Mouse (Mus musculus) embryonic fibroblast, embryonic 13.5 days (primary cell): Measurements from ENCODE around the gene Cryzl1. TPM values are rescaled to one million over a fixed set of nuclear protein-coding genes. Genes with fewer than 3 reads are reported as not detected.
A peak's percentile ranks its signal among the peaks of the same experiment; 100 is the strongest.
"Not testable (repeated sequence)": the region's sequence is repeated elsewhere in the genome, so short reads cannot be mapped to it uniquely, and the experiment has no call there.

Source experiments
- H3K27ac ChIP-seq: 2 replicates; pipeline ENCODE4 v1.5.1; 2012; ENCODE audit warnings: low read length, control low read depth, inconsistent platforms; ENCODE audit not compliant: insufficient read depth
- H3K4me1 ChIP-seq: 2 replicates; pipeline ENCODE4 v1.6.1; 2011; ENCODE audit warnings: low read length; ENCODE audit not compliant: control insufficient read depth, insufficient read depth
- H3K4me3 ChIP-seq: 2 replicates; pipeline ENCODE4 v1.5.1; 2011; ENCODE audit warnings: mild to moderate bottlenecking, control low read depth, low read length; ENCODE audit not compliant: insufficient read depth
- CTCF ChIP-seq: IDR thresholded peaks from 2 replicates; pipeline ENCODE4 v1.5.1; 2011; ENCODE audit warnings: mild to moderate bottlenecking, control low read depth, low read length, moderate library complexity, borderline replicate concordance; ENCODE audit not compliant: insufficient read depth
- POLR2A ChIP-seq: IDR thresholded peaks from 2 replicates; pipeline ENCODE4 v1.6.1; 2011; ENCODE audit warnings: low read depth, mild to moderate bottlenecking, control low read depth, low read length, moderate library complexity
- polyA plus RNA-seq: library from polyadenylated mRNA; stranded (reverse); fragments of >200 nt; gene quantifications from 2 replicates; pipeline ENCODE4 v1.2.4, GENCODE M21; 2011; ENCODE audit warnings: low read depth; ENCODE audit not compliant: missing spikeins, insufficient read length

Gene Cryzl1
- polyA plus RNA-seq, 1 experiment: 68.6 TPM

DNA sequence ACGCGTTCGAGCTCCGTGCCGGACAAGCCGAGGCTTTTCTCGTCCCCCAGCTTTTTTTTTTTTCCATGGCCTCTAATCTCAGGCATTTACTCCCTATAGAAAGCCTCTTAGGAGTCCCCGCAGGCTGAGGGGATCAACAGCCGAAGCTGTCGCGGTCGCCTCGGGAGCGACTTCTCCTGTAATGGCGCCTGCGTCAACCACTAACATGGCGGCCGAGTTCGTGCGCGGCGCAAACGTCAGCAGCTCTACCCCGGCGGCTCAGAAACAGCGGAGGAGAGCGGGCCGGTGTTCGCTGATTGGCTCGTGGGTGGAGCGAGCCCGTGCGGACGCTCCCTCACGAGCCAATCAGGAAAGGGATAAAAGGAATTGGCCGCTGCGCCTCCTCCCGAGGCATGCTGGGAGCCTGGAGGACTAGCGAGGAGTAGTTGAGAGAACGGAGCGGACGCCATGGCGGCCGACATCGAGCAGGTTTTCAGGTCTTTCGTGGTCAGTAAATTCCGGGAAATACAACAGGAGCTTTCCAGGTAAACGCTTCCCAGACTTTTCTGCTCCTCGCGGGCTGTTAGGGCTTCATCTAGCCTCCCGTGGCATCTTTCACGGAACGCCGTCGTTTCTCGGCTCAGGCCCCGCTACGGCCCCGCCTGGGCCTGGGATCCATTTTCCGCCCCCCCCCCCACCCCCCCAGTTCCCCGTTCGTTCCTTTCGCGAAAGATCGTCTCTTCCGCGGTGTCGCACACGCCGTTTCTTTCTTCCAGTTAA, 81.1 kb downstream of the Cryzl1 start, which contains the start of gene Son:
Son (plus strand) TSS at position 46 of the 759 bp plus-strand sequence.
- H3K4me1 ChIP-seq: no peaks in the 10 kb centered on the region
- peak within 1 kb of the TSS; percentile 98 for H3K4me3 ChIP-seq
- peak within 1 kb of the TSS; percentile 95 for H3K27ac ChIP-seq
- TF ChIP-seq CTCF (no peak), POLR2A (peak; percentile 85)

DNA sequence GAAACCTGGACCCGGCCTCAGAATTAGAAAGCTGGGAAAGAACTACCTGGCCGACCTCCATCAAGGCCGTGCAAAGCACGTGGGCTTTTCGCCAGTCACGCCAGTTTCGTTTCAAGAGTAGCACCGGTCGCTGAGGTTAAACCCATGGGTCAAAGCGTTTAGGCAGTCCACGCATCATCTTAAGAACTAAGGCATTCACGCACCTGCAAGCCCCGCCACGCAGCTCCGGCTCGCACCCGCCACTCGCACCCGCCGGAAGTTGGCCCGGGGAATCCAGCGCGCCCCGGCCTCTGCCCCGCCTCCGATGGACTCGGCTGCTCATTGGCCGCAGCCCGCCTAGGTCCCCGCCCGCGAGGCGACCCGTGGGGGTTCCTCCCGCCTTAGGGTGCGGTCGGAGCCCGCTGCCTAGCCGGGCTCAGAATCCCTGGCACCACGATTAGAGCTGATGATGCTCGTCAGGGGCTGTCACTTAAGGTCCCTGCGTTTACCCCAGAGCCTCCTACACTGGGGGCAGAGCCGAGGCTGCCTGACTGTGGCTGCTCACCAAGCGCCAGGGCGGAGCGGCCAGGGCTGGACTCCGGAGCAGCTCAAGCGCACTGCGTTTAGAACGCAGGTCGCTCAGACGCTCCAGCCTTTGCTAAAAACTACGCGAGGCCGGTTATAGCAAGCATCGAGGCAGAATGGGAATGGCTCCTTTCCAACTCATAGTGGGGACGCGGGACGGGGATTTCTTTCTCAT, 81.9 kb downstream of the Cryzl1 start, which contains the start of gene Gart:
Gart (minus strand) TSS at position 272 of the 739 bp plus-strand sequence.
- Histone ChIP-seq H3K4me3 (peak within 1 kb of the TSS; percentile 98), H3K4me1 (no peaks in the 10 kb centered on the region), H3K27ac (peak within 1 kb of the TSS; percentile 95)
- no peak for TF ChIP-seq CTCF
- peak; percentile 99 for TF ChIP-seq POLR2A

DNA sequence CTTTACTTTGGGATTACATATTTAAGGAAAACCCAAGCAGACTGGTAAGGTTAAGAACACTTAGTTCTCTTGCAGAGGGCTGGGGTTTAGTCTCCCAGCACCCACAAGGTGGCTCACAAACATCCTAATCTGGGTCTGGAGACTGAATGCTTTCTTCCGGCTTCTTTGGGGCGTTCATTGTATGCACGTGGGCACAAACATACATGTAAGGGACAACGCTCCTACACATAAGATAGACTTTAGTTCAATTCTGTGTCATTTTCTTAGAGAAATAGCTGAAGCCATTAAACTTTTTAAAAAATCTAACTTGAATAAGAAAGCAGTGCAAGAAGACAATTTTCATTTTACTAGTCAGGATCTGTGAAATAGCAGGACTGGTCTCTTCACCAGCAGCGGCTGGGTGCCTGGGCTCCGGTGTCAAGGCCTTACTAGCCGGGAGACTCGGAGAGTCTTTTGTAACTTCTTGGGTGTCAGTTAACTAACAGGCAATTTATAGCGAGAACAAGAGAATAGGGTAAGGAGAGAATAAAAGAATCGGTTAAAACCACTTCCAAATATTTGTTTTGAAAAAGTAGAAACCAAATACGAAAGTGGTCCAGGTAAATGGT, 82.7 kb downstream of the Cryzl1 start:
- H3K4me3 ChIP-seq: peak overlapping the region; percentile 95
- no peak for TF ChIP-seq POLR2A
- no peak for TF ChIP-seq CTCF
- no peaks in the 10 kb centered on the region for H3K4me1 ChIP-seq
- no peak overlapping the region for H3K27ac ChIP-seq

DNA sequence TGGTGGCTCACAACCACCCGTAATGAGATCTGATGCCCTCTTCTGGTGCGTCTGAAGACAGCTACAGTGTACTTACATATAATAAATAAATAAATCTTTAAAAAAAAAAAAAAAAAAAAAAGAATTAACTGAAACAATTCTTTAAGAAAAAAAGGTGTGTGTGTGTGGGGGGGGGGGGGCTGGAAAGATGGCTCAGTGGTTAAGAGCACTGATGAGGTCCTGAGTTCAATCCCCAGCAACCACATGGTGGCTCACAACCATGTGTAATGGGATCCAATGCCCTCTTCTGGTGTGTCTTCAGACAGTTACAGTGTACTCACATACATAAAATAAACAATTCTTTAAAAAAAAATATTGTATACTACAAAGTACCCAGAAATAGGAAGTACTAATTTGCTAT, 83.4 kb downstream of the Cryzl1 start:
- not testable (repeated sequence) for H3K27ac ChIP-seq, H3K4me3 ChIP-seq

DNA sequence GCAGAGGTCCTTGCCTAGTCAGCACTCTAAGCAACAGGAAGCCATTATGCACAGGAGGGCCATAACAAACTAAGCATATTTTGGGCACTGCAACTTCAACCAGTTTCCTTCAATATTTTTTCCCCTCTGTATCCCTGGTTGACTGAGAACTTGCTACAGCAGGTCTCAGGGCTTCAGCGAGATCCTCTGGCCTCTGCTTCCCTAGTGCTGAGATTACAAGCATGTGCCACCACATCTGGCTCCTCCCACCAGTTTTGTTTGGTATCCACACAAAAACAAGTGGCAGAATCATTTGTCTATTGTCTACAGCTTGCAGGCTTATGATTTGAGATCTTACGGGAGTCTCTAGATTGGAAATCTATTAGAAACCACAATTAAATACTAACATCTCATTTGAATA, 83.9 kb downstream of the Cryzl1 start:
- Histone ChIP-seq H3K4me3 (no peak overlapping the region), H3K27ac (no peak overlapping the region), H3K4me1 (no peaks in the 10 kb centered on the region)
- TF ChIP-seq CTCF (no peak), POLR2A (no peak)

More for the DNA sequence above, 83.4 kb downstream of the Cryzl1 start:
- not testable (repeated sequence) for H3K4me1 ChIP-seq

DNA sequence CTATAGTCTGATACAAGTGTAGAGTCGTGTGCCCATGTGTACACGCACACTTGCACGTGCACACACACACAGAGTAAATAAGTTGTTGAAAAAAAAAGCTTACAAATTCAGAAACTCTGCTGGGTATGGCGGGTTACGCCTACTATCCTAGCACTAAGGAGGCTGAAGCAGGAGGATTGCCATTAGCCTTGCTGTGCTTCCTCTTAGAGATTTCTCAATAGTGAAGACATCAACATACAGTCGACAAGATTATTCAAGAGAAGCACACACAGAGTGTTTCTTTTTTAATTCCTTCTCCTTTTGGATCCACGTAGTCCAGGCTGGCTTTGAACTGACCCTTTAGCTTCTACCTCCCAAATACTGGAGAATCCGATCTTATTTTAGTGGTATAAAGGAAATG, 88.6 kb downstream of the Cryzl1 start:
- Histone ChIP-seq H3K27ac (no peak overlapping the region), H3K4me3 (no peak overlapping the region), H3K4me1 (no peaks in the 10 kb centered on the region)
- no peak for TF ChIP-seq POLR2A
- no peak for TF ChIP-seq CTCF

DNA sequence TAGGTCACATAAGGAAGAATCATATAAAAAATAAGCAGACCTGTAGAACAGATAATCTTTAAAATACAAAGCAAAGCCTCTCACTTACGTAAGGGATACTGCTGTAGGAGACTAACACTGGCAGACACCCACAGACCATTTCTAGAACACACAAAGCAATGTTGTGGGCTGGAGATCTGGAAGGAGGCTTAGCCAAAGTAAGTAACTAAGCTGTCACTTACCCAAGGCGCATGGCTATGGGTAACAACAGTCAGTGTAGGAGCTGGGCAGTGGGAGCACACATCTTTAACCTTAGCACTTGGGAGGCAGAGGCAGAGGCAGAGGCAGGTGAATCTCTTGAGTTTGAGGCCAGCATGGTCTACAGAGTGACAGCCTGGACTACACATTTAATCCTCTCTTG, 89.1 kb downstream of the Cryzl1 start:
- Histone ChIP-seq H3K27ac (no peak overlapping the region), H3K4me3 (no peak overlapping the region), H3K4me1 (no peaks in the 10 kb centered on the region)
- no peak for TF ChIP-seq POLR2A
- TF ChIP-seq CTCF: no peak

Other genes starting within 250 kb of the Cryzl1 start
- gene Ifnar1, start 243.7 kb downstream of the Cryzl1 start, polyA plus RNA-seq: 58.6 and 73.8 TPM in 2 replicates
- 85.7 and 104 TPM in 2 replicates for gene Ifngr2, start 181.9 kb downstream of the Cryzl1 start, polyA plus RNA-seq
- gene Tmem50b, start 131.2 kb downstream of the Cryzl1 start, polyA plus RNA-seq: 25.4 and 27.7 TPM in 2 replicates
- gene Dnajc28, start 109.9 kb downstream of the Cryzl1 start, polyA plus RNA-seq: 1.6 and 2.0 TPM in 2 replicates
- 68.2 and 80.0 TPM in 2 replicates for gene Gart, start 82.0 kb downstream of the Cryzl1 start, polyA plus RNA-seq
- gene Son, start 81.5 kb downstream of the Cryzl1 start, polyA plus RNA-seq: 220 and 242 TPM in 2 replicates
- gene Donson, start 40.2 kb downstream of the Cryzl1 start, polyA plus RNA-seq: 13.8 and 25.6 TPM in 2 replicates
- gene Itsn1, start 306 bp upstream of the Cryzl1 start, polyA plus RNA-seq: 108 and 136 TPM in 2 replicates